Mouse (Mus musculus) v-Abl transformed pro-B cells (cell line): ENCODE measurements around the gene Irs1.

Experiments used
- in situ Hi-C, 2 experiments: fragments of 400-800 bp; cut with MboI; formaldehyde crosslinking; loops; one replicate each; pipeline ENCODE4 v1.15.1; 2025; ENCODE audit not compliant: unreplicated experiment in 2 of 2

Irs1 gene

GRCm38 (mm10) chr1:82289990-82290681, 1.1 kb downstream of the Irs1 start:
- in situ Hi-C loops = loop anchor here (5.0 to 25.0 kb wide), 9 partner anchors 148 to 1553 kb away; no protein-coding TSS in a partner anchor

GRCm38 (mm10) chr1:82289116-82289989, 1.9 kb downstream of the Irs1 start:
- in situ Hi-C loops = loop anchor here (5.0 to 25.0 kb wide), 4 partner anchors 147 to 1552 kb away; no protein-coding TSS in a partner anchor

- in situ Hi-C loops = loop anchor here (5.0 to 25.0 kb wide), 4 partner anchors 146 to 1551 kb away; no protein-coding TSS in a partner anchor
These were observed 2.7 kb downstream of the Irs1 start for GRCm38 (mm10) chr1:82288421-82288990.

DNA sequence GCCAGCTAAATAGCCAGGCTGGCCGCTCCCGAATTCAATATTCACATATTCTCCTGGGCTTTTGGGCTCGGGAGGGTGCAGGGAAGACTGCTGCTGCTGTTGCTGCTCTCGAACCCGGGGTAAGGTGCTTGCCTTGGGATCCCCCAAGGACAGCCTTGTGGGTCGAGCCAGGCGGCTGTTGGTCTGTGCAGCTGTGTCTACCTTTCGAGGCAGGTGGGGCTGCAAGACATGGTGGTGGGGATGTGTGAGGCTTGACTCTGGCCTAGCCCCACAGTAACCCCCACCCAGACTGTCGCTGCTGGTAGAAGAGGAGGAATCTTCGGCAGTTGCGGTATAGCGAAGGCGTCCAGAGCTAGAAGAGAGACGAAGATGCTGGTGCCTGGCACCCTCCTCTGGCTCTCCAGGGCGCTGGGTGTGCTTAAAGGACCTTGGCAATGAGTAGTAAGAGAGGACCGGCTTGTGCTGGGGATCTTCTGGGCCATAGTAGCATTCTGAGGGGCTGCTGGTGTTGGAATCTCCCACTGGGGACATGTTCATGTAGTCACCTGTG, 3.4 kb downstream of the Irs1 start:
- in situ Hi-C loops = loop anchor here (5.0 to 25.0 kb wide), 4 partner anchors 146 to 1551 kb away; no protein-coding TSS in a partner anchor

DNA sequence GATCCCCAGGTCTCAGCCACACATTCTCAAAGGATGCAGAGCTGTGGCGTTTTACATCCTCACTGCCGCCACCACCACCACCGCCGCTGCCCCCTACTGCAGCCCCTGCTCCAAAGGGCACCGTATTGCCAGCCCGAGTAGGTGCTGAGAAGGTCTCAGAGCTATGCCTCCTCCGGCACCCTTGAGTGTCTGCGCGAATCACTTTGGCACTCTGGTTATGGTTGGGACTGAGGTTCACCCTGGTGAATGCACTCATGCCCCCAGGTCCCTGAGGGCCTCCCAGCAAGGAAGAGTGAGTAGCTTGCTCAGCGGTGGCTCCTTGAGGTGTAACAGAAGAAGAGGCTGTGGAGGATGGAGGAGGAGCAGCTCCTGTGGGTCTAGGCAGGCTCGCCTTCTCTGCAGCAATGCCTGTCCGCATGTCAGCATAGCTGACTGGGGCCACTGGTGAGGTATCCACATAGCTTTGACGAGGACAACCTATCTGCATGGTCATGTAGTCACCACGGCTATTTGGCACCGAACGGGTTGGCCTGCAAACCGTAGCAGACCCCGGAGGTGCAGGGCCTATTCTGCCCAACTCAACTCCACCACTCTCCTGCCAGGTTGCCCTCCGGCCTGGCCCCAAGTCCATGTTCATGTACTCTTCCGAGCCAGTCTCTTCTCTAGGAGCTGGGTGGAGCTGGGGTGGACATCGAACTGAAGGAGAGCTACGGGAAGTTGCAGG, 4.0 kb downstream of the Irs1 start:
- in situ Hi-C loops = loop anchor here (5.0 to 25.0 kb wide), 4 partner anchors 145 to 1550 kb away; no protein-coding TSS in a partner anchor

GRCm38 (mm10) chr1:82286190-82287051, 4.8 kb downstream of the Irs1 start:
- in situ Hi-C loops = loop anchor here (5.0 to 25.0 kb wide), 4 partner anchors 144 to 1549 kb away; no protein-coding TSS in a partner anchor

- in situ Hi-C loops = loop anchor here (5.0 to 25.0 kb wide), 4 partner anchors 143 to 1548 kb away; no protein-coding TSS in a partner anchor
These were observed 5.6 kb downstream of the Irs1 start for GRCm38 (mm10) chr1:82285461-82286189.

DNA sequence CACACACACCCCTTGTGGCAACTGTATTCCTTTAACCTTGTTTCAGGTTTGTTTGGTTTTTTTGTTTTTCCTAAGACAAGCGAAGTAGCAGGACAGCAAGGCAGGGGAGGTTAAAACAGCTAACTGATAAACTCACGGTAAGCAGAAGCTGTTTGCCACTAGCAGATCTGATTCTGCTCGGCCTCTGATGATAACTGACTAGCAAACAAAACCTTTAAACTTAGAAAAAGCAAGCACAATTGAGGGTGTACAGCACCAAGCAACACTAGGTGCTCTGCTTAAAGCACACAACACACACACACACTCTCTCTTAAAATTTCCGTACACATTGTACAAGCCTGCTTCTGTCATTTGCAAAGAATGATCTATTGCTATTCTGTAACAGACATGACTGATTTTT, 6.8 kb downstream of the Irs1 start:
- in situ Hi-C loops = loop anchor here (5.0 to 25.0 kb wide), 3 partner anchors 82 to 1547 kb away; no protein-coding TSS in a partner anchor

DNA sequence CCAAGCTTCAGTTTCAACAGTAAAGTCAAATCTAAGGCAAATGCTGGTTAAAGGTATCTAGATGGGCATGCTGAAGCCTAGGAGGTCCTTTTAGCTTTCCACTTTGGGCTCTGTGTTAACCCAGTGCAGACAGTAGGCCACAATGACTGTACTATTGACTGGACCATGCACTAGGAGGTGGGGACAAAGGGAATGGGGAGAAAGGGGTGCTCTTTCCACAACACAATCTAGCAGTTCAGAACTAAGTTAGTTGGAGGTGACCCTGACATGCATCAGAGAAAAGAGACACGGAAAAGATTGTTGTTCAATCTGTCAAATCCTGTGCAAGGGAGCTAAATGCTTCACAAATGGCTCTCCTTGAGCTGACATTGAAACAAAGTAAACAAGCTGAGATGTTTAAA, 7.3 kb downstream of the Irs1 start:
- in situ Hi-C loops = loop anchor here (5.0 to 25.0 kb wide), 3 partner anchors 82 to 1547 kb away; no protein-coding TSS in a partner anchor

- in situ Hi-C loops = loop anchor here (5.0 to 25.0 kb wide), 3 partner anchors 81 to 1546 kb away; no protein-coding TSS in a partner anchor
These were observed 8.1 kb downstream of the Irs1 start for GRCm38 (mm10) chr1:82282992-82283611.

DNA sequence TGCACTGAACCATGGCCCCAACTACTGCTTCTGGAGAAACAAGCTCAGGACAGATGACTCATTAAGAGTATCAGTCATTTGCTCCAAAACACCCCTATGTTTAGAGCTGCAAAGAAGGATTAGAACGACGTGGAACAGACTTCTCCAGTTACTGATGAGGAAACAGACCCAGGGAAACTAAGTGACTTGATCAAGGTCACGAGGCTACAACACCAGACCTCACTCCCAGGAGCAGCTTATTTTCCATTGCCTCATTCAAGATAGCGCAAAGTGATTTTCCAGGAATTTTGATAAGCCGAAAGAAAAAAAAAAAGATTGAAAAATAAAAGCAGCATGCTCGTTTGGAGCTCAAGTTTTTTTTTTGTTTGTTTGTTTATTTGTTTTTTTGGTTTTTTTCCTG, 9.4 kb downstream of the Irs1 start:
- in situ Hi-C loops = loop anchor here (5.0 to 25.0 kb wide), 3 partner anchors 80 to 1545 kb away; no protein-coding TSS in a partner anchor

DNA sequence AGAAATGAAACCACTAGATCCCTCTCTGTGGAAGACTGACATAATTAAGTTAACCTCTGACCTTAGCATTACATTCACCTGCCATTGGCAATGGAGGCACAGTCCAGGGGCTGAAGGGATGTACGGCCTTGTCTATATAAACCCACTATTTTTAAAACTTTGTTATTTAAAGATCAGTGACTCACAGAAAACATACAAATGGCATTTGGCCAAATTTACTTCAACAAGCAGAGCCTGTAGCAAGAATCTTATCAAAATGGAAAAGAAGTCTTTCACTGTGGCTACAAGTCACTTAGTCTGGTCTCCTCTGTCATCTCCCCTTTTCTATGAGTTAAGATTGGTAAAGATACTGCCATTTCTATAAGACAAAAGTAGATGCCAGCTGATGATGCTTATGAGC, 11.4 kb downstream of the Irs1 start:
- in situ Hi-C loops = loop anchor here (5.0 to 25.0 kb wide), 4 partner anchors 77 to 1542 kb away; no protein-coding TSS in a partner anchor

DNA sequence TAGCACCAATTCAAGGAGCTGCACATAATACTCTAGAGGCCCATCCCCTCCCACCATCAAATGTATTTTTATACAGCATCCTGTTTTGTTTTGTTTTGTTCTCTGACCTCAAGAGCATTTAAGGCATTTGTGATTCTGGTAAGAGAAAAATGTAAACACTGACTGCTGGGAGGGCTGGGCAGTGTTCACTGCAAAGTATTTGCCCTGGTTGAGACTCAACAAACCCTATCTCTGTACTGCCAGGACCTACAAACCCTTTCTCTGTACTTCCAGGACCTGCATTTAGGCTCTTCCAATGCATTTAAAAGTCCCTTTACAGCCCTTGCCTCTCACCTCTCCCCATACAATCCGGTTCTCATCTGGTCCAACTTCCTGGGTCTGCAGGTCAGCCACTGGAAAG, 16.9 kb downstream of the Irs1 start:
- in situ Hi-C loops = loop anchor here in 1 of 2 experiments (10.0 kb wide), 1 partner anchor 430 kb away; no protein-coding TSS in a partner anchor

DNA sequence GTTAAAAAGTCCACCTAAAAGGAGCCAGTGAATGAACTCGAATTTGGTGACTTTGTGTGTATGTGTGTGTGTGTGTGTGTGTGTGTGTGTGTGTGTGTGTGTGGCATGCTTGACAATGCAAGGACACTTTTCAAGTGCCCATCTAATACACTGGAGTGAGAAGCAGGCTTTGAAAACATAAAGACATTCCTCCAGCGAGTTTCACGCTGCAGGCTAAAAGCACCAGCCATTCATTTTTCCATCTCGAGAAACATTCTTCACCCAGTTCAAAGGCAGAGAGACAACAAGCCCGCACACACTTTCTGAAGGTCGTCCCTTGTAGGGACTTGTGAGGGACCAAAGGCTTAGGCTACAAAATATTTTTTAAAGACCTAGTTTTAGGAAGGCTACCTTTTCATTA, 17.7 kb downstream of the Irs1 start:
- in situ Hi-C loops = loop anchor here in 1 of 2 experiments (10.0 kb wide), 1 partner anchor 429 kb away; no protein-coding TSS in a partner anchor

GRCm38 (mm10) chr1:82272231-82272630, 19.0 kb downstream of the Irs1 start:
- in situ Hi-C loops = loop anchor here in 1 of 2 experiments (10.0 kb wide), 1 partner anchor 427 kb away; no protein-coding TSS in a partner anchor

GRCm38 (mm10) chr1:82267547-82267946, 23.7 kb downstream of the Irs1 start:
- in situ Hi-C loops = no loop called here

- in situ Hi-C loops = no loop called here
These were observed 28.9 kb downstream of the Irs1 start for GRCm38 (mm10) chr1:82262331-82262730.
